Mouse (Mus musculus): Measurements from ENCODE around the gene Scgb1b3. TPM values are rescaled to one million over a fixed set of nuclear protein-coding genes. Genes with fewer than 3 reads are reported as not detected.

The Scgb1b3 gene
- not detected for total RNA-seq (2021)

DNA sequence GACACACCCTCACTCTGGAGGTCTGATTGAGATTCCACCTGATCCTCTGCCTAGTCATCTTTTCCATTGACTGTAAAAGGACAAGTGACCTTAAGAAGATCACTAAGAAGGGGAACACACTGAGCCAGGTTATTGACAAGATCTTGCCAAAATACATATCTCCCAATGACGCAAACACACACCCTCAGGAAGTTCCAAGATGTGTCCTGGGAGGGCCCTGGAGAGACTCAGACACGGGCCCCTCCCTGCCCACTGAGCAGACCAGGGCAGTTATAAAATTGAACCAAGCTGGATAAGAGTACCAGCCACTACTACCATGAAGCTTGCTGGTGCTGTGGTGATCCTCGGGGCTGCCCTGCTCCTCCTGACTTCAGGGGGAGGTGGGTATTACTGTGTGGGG lies at the start of gene Scgb1b3:
Gene Scgb1b3 (plus strand): TSS at position 301 of the 400 bp plus-strand sequence.
- DNase-seq (ENCODE audit: low spot score in 2 of 2): no peak
- intact Hi-C loops (cut with DNase I): no loop called here

DNA sequence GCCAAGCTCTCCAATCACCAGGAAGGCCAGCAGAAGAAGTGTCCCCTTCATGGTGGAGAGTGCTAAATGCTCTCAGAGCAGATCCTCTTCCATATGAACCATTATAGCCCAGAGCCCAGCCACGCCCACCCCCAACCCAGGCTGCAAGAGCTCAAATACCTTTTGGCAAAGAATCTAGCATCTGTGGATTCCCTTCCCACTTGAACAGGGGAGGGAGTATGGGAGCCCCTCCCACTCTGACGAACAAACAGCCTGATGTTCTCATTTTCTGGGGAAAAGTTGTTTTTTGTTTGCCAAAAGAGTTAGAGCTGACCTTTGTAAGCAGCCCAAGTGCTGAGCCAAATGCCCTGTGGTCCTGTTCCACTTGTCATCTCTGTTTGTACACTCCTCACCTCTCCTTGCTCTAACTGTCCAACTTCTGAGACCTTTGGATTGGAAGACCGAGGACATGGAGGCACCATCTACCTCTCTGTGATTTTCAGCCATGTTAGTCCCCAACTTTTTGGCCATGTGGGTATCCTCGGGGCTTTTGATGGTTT lies 13.3 kb upstream of the Scgb1b3 start, which contains the start of gene Scgb2b3:
Gene Scgb2b3 (minus strand): TSS at position 51 of the 539 bp plus-strand sequence.
- intact Hi-C loops (cut with DNase I): no loop called here
- DNase-seq (ENCODE audit: low spot score in 2 of 2): no peak

Other genes starting within 250 kb of the Scgb1b3 start
- 100 to 1,000 TPM; 640 to 844 TPM for gene Scn1b, start 248.6 kb upstream of the Scgb1b3 start, total RNA-seq (2021)
- 100 to 1,000 TPM in 1 of 2 experiments, 10 to 100 TPM in 1; 94.0 to 120 TPM for gene Gramd1a, start 219.7 kb upstream of the Scgb1b3 start, total RNA-seq (2021)
- not detected for gene Scgb2b2, start 85.1 kb upstream of the Scgb1b3 start, total RNA-seq (2021)
- gene Scgb1b2, start 83.8 kb upstream of the Scgb1b3 start, total RNA-seq (2021): not detected
- gene Scgb2b3, start 13.5 kb upstream of the Scgb1b3 start, total RNA-seq (2021): not detected